Mouse (Mus musculus): ENCODE measurements around the gene Pdcd1lg2. TPM values are rescaled to one million over a fixed set of nuclear protein-coding genes. Genes with fewer than 3 reads are reported as not detected.

Pdcd1lg2 gene
- total and polyA plus RNA-seq, 3 experiments = 1.7 to 5.4 TPM; not detected in 1

- H3K4me1 ChIP-seq (ENCODE audit: control insufficient read depth in 1 of 2, insufficient read depth in 2 of 2, low read length in 2 of 2) = peaks cover 21 to 55% of the 10 kb centered on the region in 2 experiments
- no peak overlapping the region for H3K27ac ChIP-seq (ENCODE audit: control insufficient read depth, low read depth, low read length)
Observed at GRCm38 (mm10) chr19:29484537-29484936, 73.8 kb downstream of the Pdcd1lg2 start.

GRCm38 (mm10) chr19:29485257-29485948 is 74.7 kb downstream of the Pdcd1lg2 start:
- no peak overlapping the region for H3K4me3 ChIP-seq (ENCODE audit: control insufficient read depth in 1 of 2, insufficient read depth in 1 of 2, low read depth in 2 of 2, low read length in 2 of 2)
- H3K36me3 ChIP-seq (ENCODE audit: control insufficient read depth in 1 of 2, insufficient read depth in 2 of 2, low read length in 2 of 2) = peaks cover 0 to 34% of the 10 kb centered on the region in 2 experiments; a peak in 2 of 4 replicates
- DNase-seq (ENCODE audit: low read depth, low spot score) = no peak
- no peaks in the 10 kb centered on the region for H3K79me2 ChIP-seq (ENCODE audit: control insufficient read depth, insufficient read depth, low read length, poor library complexity)
- no peaks in the 10 kb centered on the region for H3K9me3 ChIP-seq (replicated peaks; ENCODE audit: insufficient read depth, low read length)
- no peak overlapping the region for H3K27ac ChIP-seq (ENCODE audit: control insufficient read depth, low read depth, low read length)
- TF ChIP-seq TAL1 (IDR thresholded peaks at IDR 0.05; ENCODE audit: low read length) = no peak
- TF ChIP-seq EP300 (IDR thresholded peaks at IDR 0.05; ENCODE audit: low read depth in 1 of 2, low read length in 2 of 2) = no peak
- TF ChIP-seq MXI1 (IDR thresholded peaks at IDR 0.05; ENCODE audit: low read depth, low read length) = no peak
- TF ChIP-seq KAT2A (conservative IDR thresholded peaks at IDR 0.05; ENCODE audit: low read depth, low read length) = no peak
- TF ChIP-seq HCFC1 (IDR thresholded peaks at IDR 0.05; ENCODE audit: low read depth, low read length) = no peak
- no peak for TF ChIP-seq ZMIZ1 (IDR thresholded peaks at IDR 0.05; ENCODE audit: low read depth, low read length)
- no peak for TF ChIP-seq SMC3 (IDR thresholded peaks at IDR 0.05; ENCODE audit: low read depth, low read length)
- TF ChIP-seq USF1 (IDR thresholded peaks at IDR 0.05; ENCODE audit: low read depth, low read length) = no peak
- no peak for TF ChIP-seq E2F4 (IDR thresholded peaks at IDR 0.05; ENCODE audit: borderline replicate concordance, low read depth, low read length)
- no peak for TF ChIP-seq CHD1 (IDR thresholded peaks at IDR 0.05; ENCODE audit: low read depth, low read length)
- H3K9ac ChIP-seq (ENCODE audit: control insufficient read depth, low read depth, low read length, poor library complexity, severe bottlenecking) = no peak overlapping the region
- H3K4me1 ChIP-seq (ENCODE audit: control insufficient read depth in 1 of 2, insufficient read depth in 2 of 2, low read length in 2 of 2) = peaks cover 21 to 47% of the 10 kb centered on the region in 2 experiments
- no peaks in the 10 kb centered on the region for H3K27me3 ChIP-seq (ENCODE audit: control insufficient read depth in 1 of 2, insufficient read depth in 2 of 2, low read length in 2 of 2)

More at GRCm38 (mm10) chr19:29484537-29484936, 73.8 kb downstream of the Pdcd1lg2 start:
- no peak overlapping the region for H3K9ac ChIP-seq (ENCODE audit: control insufficient read depth, low read depth, low read length, poor library complexity, severe bottlenecking)
- peaks cover 0 to 34% of the 10 kb centered on the region in 2 experiments; a peak in 2 of 4 replicates for H3K36me3 ChIP-seq (ENCODE audit: control insufficient read depth in 1 of 2, insufficient read depth in 2 of 2, low read length in 2 of 2)
- H3K27me3 ChIP-seq (ENCODE audit: control insufficient read depth in 1 of 2, insufficient read depth in 2 of 2, low read length in 2 of 2) = no peaks in the 10 kb centered on the region
- no peak for DNase-seq (ENCODE audit: low read depth, low spot score)
- no peak for TF ChIP-seq ZC3H11A (IDR thresholded peaks at IDR 0.05; ENCODE audit: low read depth, low read length)
- TF ChIP-seq SMC3 (IDR thresholded peaks at IDR 0.05; ENCODE audit: low read depth, low read length) = no peak
- TF ChIP-seq MYC (IDR thresholded peaks at IDR 0.05; ENCODE audit: low read depth, low read length) = no peak
- no peak overlapping the region for H3K4me3 ChIP-seq (ENCODE audit: control insufficient read depth in 1 of 2, insufficient read depth in 1 of 2, low read depth in 2 of 2, low read length in 2 of 2)
- H3K79me2 ChIP-seq (ENCODE audit: control insufficient read depth, insufficient read depth, low read length, poor library complexity) = no peaks in the 10 kb centered on the region
- H3K9me3 ChIP-seq (replicated peaks; ENCODE audit: insufficient read depth, low read length) = no peaks in the 10 kb centered on the region

DNA sequence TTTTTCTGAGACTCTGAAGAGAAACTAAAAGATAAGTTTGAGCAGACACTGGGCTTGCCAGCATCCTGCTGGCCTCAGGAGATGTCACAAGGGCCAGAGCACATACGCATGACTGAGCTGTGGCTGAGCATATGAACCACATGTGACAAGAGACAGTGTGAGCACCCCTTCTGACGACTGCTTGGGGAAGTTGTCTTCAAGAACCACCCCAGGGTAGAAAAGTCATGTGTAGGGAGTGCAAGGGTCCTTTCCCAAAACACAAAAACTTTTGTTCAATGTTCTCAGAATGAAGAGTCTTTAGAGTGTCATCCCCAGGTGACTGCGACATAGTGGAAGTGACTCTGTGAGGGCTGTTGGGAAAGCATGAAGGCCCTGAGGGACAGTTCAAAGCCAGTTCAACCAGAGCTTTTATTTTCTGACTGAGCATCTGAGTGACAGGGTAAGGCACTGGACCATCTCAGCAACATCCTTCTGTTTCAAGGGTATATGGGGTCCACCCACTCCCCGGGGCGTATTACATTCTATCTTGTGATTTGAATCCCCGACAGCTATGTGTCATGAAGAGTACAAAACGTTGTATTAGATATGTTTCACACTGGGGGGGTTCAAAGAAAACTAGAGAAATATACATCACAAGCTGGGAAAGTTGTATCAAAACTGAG is 76.0 kb downstream of the Pdcd1lg2 start:
- DNase-seq (ENCODE audit: low read depth, low spot score) = peak; percentile 66
- Histone ChIP-seq H3K4me1 (ENCODE audit: control insufficient read depth in 1 of 2, insufficient read depth in 2 of 2, low read length in 2 of 2) (peaks cover 14 to 37% of the 10 kb centered on the region in 2 experiments), H3K27me3 (ENCODE audit: control insufficient read depth in 1 of 2, insufficient read depth in 2 of 2, low read length in 2 of 2) (no peaks in the 10 kb centered on the region), H3K36me3 (ENCODE audit: control insufficient read depth in 1 of 2, insufficient read depth in 2 of 2, low read length in 2 of 2) (peaks cover 0 to 28% of the 10 kb centered on the region in 2 experiments; a peak in 2 of 4 replicates), H3K9me3 (replicated peaks; ENCODE audit: insufficient read depth, low read length) (no peaks in the 10 kb centered on the region), H3K79me2 (ENCODE audit: control insufficient read depth, insufficient read depth, low read length, poor library complexity) (no peaks in the 10 kb centered on the region), H3K4me3 (ENCODE audit: control insufficient read depth in 1 of 2, insufficient read depth in 1 of 2, low read depth in 2 of 2, low read length in 2 of 2) (no peak overlapping the region), H3K27ac (ENCODE audit: control insufficient read depth, low read depth, low read length) (0 out of 2 replicates have a peak overlapping the region, but pooled peaks have one; percentile 15), H3K9ac (ENCODE audit: control insufficient read depth, low read depth, low read length, poor library complexity, severe bottlenecking) (no peak overlapping the region)
- TF ChIP-seq UBTF (IDR thresholded peaks at IDR 0.05; ENCODE audit: borderline replicate concordance, insufficient read depth, low read depth, low read length) (no peak), MAX (IDR thresholded peaks at IDR 0.05; ENCODE audit: low read length) (peak; percentile 56; the same call in 1 of the 2 replicates), USF1 (IDR thresholded peaks at IDR 0.05; ENCODE audit: low read depth, low read length) (0 out of 2 replicates have a peak, but pooled peaks have one; percentile 47), BHLHE40 (IDR thresholded peaks at IDR 0.05; ENCODE audit: borderline replicate concordance, low read depth, low read length) (peak; percentile 56; the same call in 1 of the 2 replicates), ETS1 (IDR thresholded peaks at IDR 0.05; ENCODE audit: low read depth, low read length) (peak; percentile 23; the same call in 1 of the 2 replicates), EP300 (IDR thresholded peaks at IDR 0.05; ENCODE audit: low read depth in 1 of 2, low read length in 2 of 2) (peak in 1 of 2 experiments; percentile 42; a peak in 2 of 4 replicates), MAZ (IDR thresholded peaks at IDR 0.05; ENCODE audit: low read depth, low read length) (0 out of 2 replicates have a peak, but pooled peaks have one; percentile 19), TBP (IDR thresholded peaks at IDR 0.05; ENCODE audit: low read depth, low read length) (no peak)

Measured in MEL (cell line).